Mouse (Mus musculus): ENCODE measurements at regions not wholly inside any gene's neighbourhood (a gene's known extent, or its start where the extent isn't known, plus 50 kb on each side); places are given as distances from the start of the nearest gene placed in this dataset.

GRCm38 (mm10) chr15:18360256-18360655 is 458.5 kb upstream of the Cdh10 start:
- TF ChIP-seq SMC3 (IDR thresholded peaks at IDR 0.05; ENCODE audit: low read depth, low read length) (no peak), CTCF (IDR thresholded peaks at IDR 0.05 in 2 of 3, conservative IDR thresholded peaks at IDR 0.05 in 1 of 3; ENCODE audit: control insufficient read depth in 1 of 3, insufficient read depth in 1 of 3, low read depth in 2 of 3, low read length in 3 of 3, poor library complexity in 1 of 3, severe bottlenecking in 1 of 3) (no peak), POLR2A (IDR thresholded peaks at IDR 0.05; ENCODE audit: control insufficient read depth in 1 of 2, insufficient read depth in 1 of 2, low read depth in 1 of 2, low read length in 2 of 2, poor library complexity in 1 of 2) (no peak), MYC (IDR thresholded peaks at IDR 0.05; ENCODE audit: low read depth, low read length) (no peak), TAL1 (IDR thresholded peaks at IDR 0.05; ENCODE audit: low read length) (no peak), ETS1 (IDR thresholded peaks at IDR 0.05; ENCODE audit: low read depth, low read length) (no peak), MEF2A (IDR thresholded peaks at IDR 0.05; ENCODE audit: extremely low read depth, insufficient replicate concordance, low read depth, low read length, poor library complexity, severe bottlenecking) (no peak), GABPA (IDR thresholded peaks at IDR 0.05; ENCODE audit: low read depth, low read length) (no peak), TCF12 (IDR thresholded peaks at IDR 0.05; ENCODE audit: low read depth, low read length) (no peak), MAX (IDR thresholded peaks at IDR 0.05; ENCODE audit: low read length) (no peak), RCOR1 (IDR thresholded peaks at IDR 0.05; ENCODE audit: low read depth, low read length) (no peak), EP300 (IDR thresholded peaks at IDR 0.05; ENCODE audit: low read depth in 1 of 2, low read length in 2 of 2) (no peak), KAT2A (conservative IDR thresholded peaks at IDR 0.05; ENCODE audit: low read depth, low read length) (no peak), USF2 (IDR thresholded peaks at IDR 0.05; ENCODE audit: borderline replicate concordance in 1 of 2, insufficient read depth in 1 of 2, low read depth in 1 of 2, low read length in 2 of 2) (no peak)

Measured in MEL (cell line).